Mouse (Mus musculus): ENCODE measurements around the gene Heatr9.

GRCm38 (mm10) chr11:83462711-83463244 is 59.2 kb downstream of the Heatr9 start, which contains the start of gene Mmp28:
- TF ChIP-seq POLR2A (IDR thresholded peaks at IDR 0.05; ENCODE audit: low read depth, low read length) = no peak
- TF ChIP-seq RCOR1 (conservative IDR thresholded peaks at IDR 0.05; ENCODE audit: low read depth, low read length) = no peak
- TF ChIP-seq ZMIZ1 (IDR thresholded peaks at IDR 0.05; ENCODE audit: low read depth, low read length) = no peak
- TF ChIP-seq PAX5 (IDR thresholded peaks at IDR 0.05; ENCODE audit: low read length) = no peak
- no peak for TF ChIP-seq TCF12 (IDR thresholded peaks at IDR 0.05; ENCODE audit: low read depth, low read length)
- no peak for TF ChIP-seq ZC3H11A (IDR thresholded peaks at IDR 0.05; ENCODE audit: low read depth, low read length)
- no peak for TF ChIP-seq CTCF (conservative IDR thresholded peaks at IDR 0.05 in 1 of 2, IDR thresholded peaks at IDR 0.05 in 1 of 2; ENCODE audit: low read depth in 2 of 2, low read length in 2 of 2)
- no peak for TF ChIP-seq SIN3A (IDR thresholded peaks at IDR 0.05; ENCODE audit: low read length)
- TF ChIP-seq CHD2 (IDR thresholded peaks at IDR 0.05; ENCODE audit: low read length) = no peak
- TF ChIP-seq ZKSCAN1 (IDR thresholded peaks at IDR 0.05; ENCODE audit: borderline replicate concordance, low read depth, low read length) = no peak
- no peak for TF ChIP-seq ZNF384 (IDR thresholded peaks at IDR 0.05; ENCODE audit: low read depth, low read length)
- TF ChIP-seq SMC3 (IDR thresholded peaks at IDR 0.05; ENCODE audit: low read depth, low read length) = no peak
- no peak for TF ChIP-seq MYC (IDR thresholded peaks at IDR 0.05; ENCODE audit: low read depth, low read length)

All from CH12.LX (cell line).